Mouse (Mus musculus): ENCODE results near the gene Kat5.

The Kat5 gene

GRCm38 (mm10) chr19:5625311-5625710 lies 15.3 kb upstream of the Kat5 start:
- no peak for DNase-seq

- no peak for DNase-seq
Observed at GRCm38 (mm10) chr19:5621884-5622283, 11.8 kb upstream of the Kat5 start.

- no peak for DNase-seq
Observed at GRCm38 (mm10) chr19:5620007-5620406, 10.0 kb upstream of the Kat5 start.

GRCm38 (mm10) chr19:5614953-5615352 lies 4.9 kb upstream of the Kat5 start:
- no peak for DNase-seq

- no peak for DNase-seq
Observed at GRCm38 (mm10) chr19:5612762-5613411, 2.9 kb upstream of the Kat5 start.

- DNase-seq, result no peak
Observed at GRCm38 (mm10) chr19:5611973-5612372, 1.9 kb upstream of the Kat5 start.

- no peak for DNase-seq
Observed at GRCm38 (mm10) chr19:5609171-5609546, 878 bp downstream of the Kat5 start.

- no peak for DNase-seq
Observed at GRCm38 (mm10) chr19:5608707-5609106, 1.3 kb downstream of the Kat5 start.

- DNase-seq, result no peak
Observed at GRCm38 (mm10) chr19:5607705-5608410, 2.2 kb downstream of the Kat5 start.

- DNase-seq, result no peak
Observed at GRCm38 (mm10) chr19:5606196-5606595, 3.8 kb downstream of the Kat5 start.

GRCm38 (mm10) chr19:5605126-5605525 lies 4.9 kb downstream of the Kat5 start:
- no peak for DNase-seq

GRCm38 (mm10) chr19:5603664-5604063 lies 6.4 kb downstream of the Kat5 start:
- no peak for DNase-seq

- DNase-seq, result peak; percentile 81
Observed at GRCm38 (mm10) chr19:5601752-5602541, 8.1 kb downstream of the Kat5 start, which contains the start of gene Rnaseh2c. TSS of gene Rnaseh2c (plus strand) at chr19:5601873.

- no peak for DNase-seq
Observed at GRCm38 (mm10) chr19:5599224-5599623, 10.8 kb downstream of the Kat5 start.

GRCm38 (mm10) chr19:5591888-5592287 lies 18.1 kb downstream of the Kat5 start:
- no peak for DNase-seq

- no peak for DNase-seq
Observed at GRCm38 (mm10) chr19:5589159-5589558, 20.9 kb downstream of the Kat5 start.

GRCm38 (mm10) chr19:5581995-5582394 lies 28.0 kb downstream of the Kat5 start:
- no peak for DNase-seq

GRCm38 (mm10) chr19:5580776-5581175 lies 29.3 kb downstream of the Kat5 start:
- DNase-seq, result no peak

GRCm38 (mm10) chr19:5579971-5580370 lies 30.1 kb downstream of the Kat5 start:
- DNase-seq, result no peak

GRCm38 (mm10) chr19:5575336-5575735 lies 34.7 kb downstream of the Kat5 start:
- DNase-seq, result no peak

GRCm38 (mm10) chr19:5572331-5573125 lies 37.5 kb downstream of the Kat5 start:
- peak; percentile 62 for DNase-seq

GRCm38 (mm10) chr19:5571831-5572230 lies 38.2 kb downstream of the Kat5 start:
- DNase-seq, result no peak

Measured in right cerebral cortex, postnatal 25 days (tissue).